Mouse (Mus musculus): Measurements from ENCODE around the gene Spo11.

GRCm38 (mm10) chr2:173037347-173037746 is 59.8 kb downstream of the Spo11 start:
- TF ChIP-seq CTCF (IDR thresholded peaks at IDR 0.05; ENCODE audit: low read depth, low read length) (no peak), POLR2A (IDR thresholded peaks at IDR 0.05; ENCODE audit: insufficient read depth, low read length) (no peak), EP300 (IDR thresholded peaks at IDR 0.05; ENCODE audit: insufficient read depth, low read depth, low read length) (no peak)

Data from ES-Bruce4 (cell line).